ENCODE assay signal across 8 mouse cellular contexts in genomic region chr9:87021778-87022523, GRCm38 (mm10). TPM values are rescaled to one million over a fixed set of nuclear protein-coding genes. Genes with fewer than 3 reads are reported as not detected.
DNase-seq lines count a peak whose midpoint lies in the region; ATAC-seq lines count a peak whose summit lies in the region.

Cyb5r4 (plus strand) TSS chr9:87022014.

- DNase-seq in adipocyte (ENCODE audit: low spot score): peak; percentile 98
- DNase-seq in embryo, embryonic 10 days (ENCODE audit: low spot score): peak; percentile 95
- DNase-seq in gastrocnemius, postnatal 10 days: peak; percentile 98
- peak; percentile 98 for DNase-seq in induced T-regulatory cell, adult 2 months (ENCODE audit: low read depth)
- DNase-seq in left cerebral cortex, adult 9 months (ENCODE audit: low spot score in 2 of 2): peak; percentile 79 to 93
- DNase-seq in right cerebral cortex, postnatal 14 days: peak; percentile 97
- peak; percentile 94 for DNase-seq in urinary bladder, postnatal 36 days (ENCODE audit: low spot score in 2 of 2)

- peak; percentile 91 for ATAC-seq in megakaryocyte progenitor cell, adult 5-6 weeks (replicated peaks; ENCODE audit: poor library complexity)

RNA-seq across cellular contexts. Expression of gene Cyb5r4, which starts in this region (rescaled TPM):
- 10 to 100 TPM; 20.4 to 21.1 TPM for total RNA-seq in gastrocnemius, postnatal 10 days (2021)
- 126 and 136 TPM in 2 replicates for total RNA-seq in megakaryocyte progenitor cell, adult 5-6 weeks (2015)
- 101 and 124 TPM in 2 replicates for total RNA-seq in megakaryocyte progenitor cell, adult 5-6 weeks (2017)

Comparison
In these comparisons a context has a peak if more than half of its experiments do, and no peak if none do; other contexts are left out.
1. Peak in every context shown above with its lines: DNase-seq and ATAC-seq.
2. RNA of gene Cyb5r4 (total RNA-seq): 101 to 136 TPM in megakaryocyte progenitor cell, adult 5-6 weeks; 20.4 to 21.1 TPM in gastrocnemius, postnatal 10 days; every median in the first group is over 4 times any median in the second.